Mouse (Mus musculus) lung, postnatal 4 days (tissue): ENCODE data around the gene Lmo1.
"Not testable (repeated sequence)": the region's sequence is repeated elsewhere in the genome, so short reads cannot be mapped to it uniquely, and the experiment has no call there.

ENCODE experiments used
- DNase-seq, 2 experiments: peaks; one replicate each; pipeline ENCODE4 v3.0.0; 2021

The Lmo1 gene

DNA sequence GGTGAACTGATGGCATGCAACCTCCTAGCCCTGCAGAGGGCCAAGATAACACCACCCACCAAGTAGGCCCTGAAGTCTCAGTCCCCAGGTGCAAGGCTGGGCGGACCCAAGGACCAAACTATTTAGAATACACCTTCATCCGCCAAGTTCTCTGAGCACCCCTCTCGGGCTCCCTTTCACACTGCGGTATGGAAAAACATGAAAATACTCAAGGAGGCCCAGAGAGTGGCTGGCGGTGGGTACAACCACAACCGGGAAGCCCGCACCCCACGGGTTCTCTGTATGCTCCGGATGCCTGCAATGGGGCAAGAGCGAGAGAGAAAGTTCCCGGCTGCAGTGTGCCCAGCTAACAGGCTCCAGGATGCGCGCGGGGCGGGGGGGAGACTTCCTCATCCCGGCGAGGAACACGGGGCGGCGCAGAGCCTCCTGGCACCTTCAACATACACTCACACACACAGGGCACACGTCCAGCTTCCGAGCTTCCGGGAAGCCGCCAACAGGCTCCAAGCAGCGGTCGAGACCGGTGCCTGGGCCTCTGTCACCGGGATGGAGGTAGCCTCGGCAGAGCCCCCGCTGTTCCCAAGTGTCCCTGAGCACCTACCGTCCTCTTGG is 564 bp downstream of the Lmo1 start:
- peak; percentile 40 to 61 for DNase-seq

DNA sequence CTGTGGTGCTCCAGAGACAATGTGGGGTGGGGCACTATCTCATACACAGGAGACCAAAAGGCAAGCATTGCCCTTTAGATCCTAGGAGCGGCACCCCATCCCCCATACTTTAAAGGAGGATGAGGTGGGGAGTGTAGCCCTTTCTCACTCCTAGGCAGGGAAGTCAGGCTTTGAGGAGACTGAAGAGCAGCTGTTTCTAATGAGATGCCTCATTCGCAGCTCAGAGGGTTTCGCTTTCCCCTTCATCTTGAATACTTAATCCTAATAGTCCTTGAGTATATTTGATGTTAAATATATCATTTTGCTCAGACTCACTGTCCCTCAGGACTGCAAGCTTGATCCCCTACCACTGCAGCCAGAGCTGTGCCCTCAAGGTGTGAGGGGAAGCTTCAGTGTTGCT is 3.1 kb downstream of the Lmo1 start:
- DNase-seq, result no peak

DNA sequence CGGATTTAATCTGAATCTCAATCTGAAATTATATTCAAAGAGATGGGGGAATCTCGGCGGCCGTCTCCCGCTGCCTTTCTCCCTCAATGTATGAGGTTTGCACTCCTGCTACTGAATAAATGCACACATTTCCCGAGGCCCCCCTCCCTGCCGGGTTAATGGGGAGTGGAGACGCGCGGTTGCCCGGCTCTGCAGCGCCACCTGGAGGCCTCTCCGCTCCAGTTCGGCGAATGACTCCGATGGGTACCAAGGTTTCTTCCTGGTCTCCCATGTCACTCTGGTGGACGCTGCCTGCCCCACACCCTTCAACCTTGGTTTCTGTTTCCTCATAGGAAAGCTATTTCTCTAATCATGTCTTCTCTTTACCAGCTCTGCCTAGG is 4.6 kb downstream of the Lmo1 start:
- DNase-seq, result peak; percentile 74 to 86

DNA sequence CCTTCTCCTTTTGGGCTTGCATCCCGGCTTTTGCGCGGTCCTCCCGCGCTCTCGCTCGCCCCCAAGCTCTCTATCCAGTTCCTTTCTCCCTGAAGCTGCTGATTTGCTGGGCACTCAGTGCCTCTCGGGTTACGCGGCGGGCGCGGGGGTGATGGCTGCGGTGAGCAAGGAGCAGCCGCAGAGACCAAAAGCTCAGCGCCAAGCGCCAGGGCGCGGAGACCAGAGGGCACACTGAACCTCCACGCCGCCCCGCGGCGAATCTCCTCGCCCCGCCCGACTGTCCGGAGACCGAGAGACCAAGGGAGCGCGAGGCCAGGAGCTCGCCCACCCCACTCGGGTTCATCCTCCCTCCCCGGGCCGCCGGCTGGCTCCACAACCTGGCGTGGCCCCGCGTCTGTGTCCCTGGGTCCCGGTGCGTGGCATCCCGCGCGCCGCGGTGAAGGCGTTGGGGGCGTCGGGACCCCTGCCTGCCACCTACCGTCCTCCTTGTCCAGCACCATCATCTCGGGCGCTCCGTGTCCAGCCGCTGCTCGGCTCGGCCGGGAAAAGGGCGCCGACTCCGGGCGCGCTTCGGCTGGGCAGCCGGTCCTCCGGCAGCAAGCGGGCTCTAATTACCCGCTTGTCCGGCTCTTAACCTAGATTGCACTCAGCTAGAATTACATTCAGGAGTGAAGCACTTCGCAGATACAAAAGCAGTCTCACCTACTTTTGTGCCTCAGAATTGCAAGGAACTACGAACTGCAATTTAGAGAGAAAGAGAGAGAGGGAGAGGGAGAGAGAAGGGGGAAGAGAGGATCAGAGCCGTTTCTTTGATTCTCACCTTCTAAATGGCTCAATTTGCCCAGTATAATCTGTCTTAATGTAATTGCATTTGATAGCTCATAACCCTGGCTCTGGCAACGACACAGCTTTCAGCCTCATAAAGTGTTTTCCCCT is 5.2 kb downstream of the Lmo1 start:
- peak in 1 of 2 experiments; percentile 18 for DNase-seq

DNA sequence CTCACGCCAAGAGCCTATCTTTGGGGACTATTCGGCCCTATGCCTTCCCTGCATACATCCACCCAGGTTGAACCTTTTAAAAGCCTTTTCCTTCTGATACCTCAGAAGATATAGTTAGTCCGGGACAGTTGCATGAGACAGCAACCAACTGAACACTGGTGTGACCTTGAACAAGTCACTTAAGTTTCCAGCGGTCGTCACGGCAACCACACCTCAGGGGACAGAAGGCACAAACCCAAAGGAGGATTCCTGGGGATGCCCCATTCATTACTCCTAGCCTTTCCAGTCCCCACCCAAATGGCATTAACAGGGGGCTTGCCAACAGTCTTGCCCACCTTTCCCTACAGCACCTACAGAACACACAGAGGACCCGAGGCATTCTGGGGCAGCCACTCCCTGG is 6.3 kb downstream of the Lmo1 start:
- DNase-seq, result no peak

DNA sequence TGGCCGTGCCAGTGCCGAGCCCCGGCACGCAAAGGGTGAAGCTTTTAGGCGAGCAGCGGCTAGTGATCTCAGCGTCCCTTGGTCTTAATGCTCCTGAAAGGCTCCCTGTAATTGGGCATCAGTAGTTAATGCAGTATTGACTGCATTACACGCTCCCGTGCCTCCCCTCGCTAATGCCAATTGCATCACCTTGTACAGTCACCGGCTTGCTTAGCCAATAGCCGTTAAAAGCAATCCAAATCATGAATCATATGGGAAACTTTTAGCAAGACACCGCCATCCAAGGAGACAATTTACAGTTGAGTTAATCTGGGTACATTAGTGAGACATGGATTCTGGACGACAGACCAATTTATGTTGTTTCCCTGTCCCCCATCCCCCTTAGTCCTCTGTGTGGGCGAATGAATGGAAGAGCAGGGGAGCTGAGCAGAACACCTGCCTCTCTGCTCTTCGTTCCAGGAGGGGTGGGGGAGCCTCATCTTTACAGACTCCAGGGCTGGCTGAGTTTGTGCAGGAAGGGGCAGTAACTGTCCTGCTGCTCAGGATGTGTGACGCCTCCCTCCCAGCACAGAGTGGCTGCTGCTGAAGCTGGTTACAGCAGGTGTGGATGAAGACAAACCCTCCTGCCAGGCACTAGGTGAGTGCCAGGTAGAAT is 8.9 kb downstream of the Lmo1 start:
- no peak for DNase-seq

DNA sequence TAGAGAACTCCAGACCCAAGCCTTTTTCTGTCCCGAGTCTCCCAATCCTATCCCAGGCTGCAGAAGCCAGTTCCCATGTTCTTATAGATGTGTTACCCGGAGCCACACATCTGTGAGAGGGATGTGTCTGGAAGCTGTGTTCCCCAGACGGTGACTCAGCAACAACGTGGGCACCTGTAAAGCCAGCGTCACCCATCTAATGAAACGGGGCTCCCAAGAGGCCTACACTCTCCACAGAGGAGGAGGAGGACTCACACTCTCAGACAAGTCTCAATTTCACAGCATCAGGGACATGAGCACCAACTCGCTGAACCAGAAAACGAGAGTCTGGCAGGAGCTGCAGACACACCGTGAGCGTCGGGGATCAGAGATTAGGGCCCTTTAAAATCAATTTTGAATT is 20.7 kb downstream of the Lmo1 start:
- no peak for DNase-seq

DNA sequence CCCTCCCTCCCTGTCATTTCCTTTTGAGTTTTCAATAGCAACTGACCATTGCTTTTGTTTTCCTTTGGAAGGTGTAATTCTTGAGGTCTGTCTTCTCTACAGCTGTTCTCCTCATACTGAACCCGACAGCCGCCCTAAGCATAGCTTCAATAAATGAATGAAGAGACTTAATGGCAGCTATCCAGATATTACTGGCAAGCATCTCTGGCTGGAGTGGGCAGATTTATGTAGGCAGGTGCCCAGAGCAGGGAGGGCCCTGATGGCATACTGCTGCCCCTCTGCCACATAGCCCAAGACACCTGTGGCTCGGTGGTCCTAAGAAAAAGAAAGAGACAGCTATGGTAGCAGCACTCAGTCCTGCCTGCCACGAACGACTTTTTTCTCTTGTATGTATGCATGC is 21.5 kb downstream of the Lmo1 start:
- DNase-seq, result no peak

DNA sequence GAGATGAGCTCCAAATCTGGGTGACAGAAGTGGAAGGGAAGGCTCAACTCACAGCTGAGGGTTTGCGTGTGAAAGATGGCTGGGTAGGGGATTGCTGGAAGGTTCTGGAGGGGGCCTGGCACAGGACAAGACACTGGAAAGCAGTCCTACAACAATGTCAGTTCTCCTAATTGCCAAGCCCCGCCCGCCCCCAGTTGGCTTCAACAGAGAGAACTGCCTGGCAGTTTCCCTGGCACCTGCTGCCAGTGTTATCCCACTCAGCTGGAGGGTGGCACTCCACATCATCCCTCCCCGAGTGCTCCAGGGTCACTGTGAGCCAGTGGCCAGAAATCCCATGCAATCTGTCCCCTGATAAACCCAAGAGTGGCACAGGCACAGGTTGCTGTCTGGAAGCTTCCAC is 23.9 kb downstream of the Lmo1 start:
- no peak for DNase-seq

DNA sequence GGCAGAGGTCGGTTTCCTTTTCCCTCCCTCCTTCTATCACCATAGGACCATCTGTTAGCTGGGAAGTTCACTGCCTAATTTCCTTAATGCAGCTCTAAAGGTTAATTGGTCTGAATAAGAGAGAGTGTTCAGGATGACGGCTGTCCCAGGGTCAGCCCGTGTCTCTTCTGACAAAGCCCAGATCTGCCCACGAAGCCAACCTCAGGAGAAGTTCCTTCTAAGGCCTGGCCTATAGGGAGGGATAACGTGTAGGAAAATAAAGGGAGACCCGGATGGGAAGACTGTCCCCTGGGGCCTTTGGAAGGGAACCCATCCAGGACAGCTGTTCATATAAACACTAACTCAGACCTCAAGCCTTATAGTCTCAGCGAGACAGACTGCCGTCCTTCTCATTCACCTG is 29.8 kb downstream of the Lmo1 start:
- DNase-seq, result no peak

DNA sequence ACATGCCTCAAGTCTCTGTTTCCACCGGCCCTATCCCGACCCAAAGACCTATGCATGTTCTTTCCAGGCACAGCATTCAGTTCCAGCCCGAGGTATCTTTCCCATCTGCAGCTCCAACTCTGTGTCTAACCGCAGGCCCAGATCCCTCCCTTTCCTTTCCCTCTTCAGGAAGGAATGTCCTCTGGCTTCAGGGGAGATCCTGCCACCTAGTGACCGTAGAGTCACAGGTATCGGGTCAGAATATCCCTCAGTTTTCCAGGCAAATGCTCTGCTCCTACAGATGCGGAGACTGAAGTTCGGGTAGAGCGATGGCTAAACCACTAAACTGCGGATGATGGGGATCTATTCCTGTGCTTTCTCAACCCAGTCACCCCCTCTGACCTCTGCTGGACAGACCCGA is 30.3 kb downstream of the Lmo1 start:
- no peak for DNase-seq

DNA sequence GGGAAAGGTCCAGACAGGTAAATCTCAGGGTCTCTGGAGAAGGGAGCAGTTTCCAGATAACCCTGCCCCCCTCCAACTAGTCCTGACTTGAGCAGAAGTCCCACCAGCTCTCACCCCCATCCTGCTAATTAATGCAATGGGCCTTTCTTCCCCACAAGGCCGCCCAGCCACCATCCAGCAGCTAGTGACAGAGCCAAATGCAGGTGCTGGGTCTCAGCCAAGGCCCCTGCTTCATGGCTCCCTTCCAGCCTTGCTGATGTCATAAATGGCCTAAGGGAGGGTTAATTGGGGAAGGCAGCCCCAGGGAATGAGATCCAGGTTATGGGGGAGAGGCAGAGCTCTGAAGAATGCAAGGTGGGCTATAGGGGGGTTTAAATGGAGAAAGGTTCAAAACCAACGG is 32.4 kb downstream of the Lmo1 start:
- no peak for DNase-seq

DNA sequence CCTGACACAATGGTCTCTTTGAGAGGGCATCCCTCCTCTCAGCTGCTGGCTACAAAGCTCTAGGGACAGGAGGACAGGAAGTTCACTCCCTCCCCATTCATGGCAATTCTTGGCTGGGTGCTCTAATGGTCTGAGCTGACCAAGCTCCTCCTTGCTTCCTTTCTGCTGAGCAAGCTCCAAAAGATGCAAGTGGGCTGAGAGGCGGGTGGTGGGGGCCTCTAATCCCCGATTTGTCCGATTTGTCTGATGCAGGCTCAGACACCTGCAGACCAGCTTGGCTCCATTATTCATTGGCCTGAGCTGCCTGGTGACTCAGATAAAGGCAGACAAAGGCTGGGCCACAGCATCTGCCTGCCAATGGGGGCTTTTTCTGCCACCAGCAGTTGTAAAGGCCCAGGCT is 33.3 kb downstream of the Lmo1 start:
- no peak for DNase-seq

DNA sequence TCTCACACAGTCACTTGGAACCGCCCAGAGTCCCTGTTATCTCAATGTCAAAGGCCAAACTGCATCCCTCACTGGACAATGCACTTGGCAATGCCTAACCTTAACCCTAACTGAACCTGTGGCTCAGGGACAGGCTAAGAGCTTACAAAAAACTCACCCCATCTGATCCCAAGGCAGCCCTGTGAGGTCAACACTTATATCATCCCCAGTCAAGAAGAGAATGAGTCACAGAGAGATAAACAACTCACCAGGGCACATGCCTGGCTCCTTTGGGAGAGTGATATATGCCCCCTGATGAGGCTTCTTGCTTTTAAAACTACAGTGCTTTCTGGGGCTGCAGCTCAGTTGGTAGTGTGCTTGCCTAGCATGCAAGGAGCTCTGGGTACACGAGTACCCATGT is 34.0 kb downstream of the Lmo1 start:
- no peak for DNase-seq

DNA sequence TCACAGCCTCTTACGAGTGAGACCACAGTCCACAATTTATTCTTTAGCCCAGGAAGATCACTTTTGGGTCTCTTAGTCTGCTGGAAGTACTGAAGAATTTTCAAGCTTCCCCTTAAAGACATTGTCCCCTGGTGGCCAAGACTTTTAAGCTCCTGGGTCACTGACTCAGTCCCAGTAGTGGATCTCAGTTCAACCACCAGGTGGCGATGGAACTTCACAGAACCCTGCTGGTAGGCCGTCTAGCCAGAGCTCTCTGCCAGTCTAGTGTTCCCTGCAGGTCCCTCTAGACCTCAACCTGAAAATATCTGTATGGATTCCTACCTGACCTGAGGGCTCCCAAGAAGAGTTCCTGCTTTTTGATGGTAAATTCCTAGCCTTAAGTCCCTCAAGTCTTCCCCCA is 35.6 kb downstream of the Lmo1 start:
- DNase-seq, result peak; percentile 75 to 86

DNA sequence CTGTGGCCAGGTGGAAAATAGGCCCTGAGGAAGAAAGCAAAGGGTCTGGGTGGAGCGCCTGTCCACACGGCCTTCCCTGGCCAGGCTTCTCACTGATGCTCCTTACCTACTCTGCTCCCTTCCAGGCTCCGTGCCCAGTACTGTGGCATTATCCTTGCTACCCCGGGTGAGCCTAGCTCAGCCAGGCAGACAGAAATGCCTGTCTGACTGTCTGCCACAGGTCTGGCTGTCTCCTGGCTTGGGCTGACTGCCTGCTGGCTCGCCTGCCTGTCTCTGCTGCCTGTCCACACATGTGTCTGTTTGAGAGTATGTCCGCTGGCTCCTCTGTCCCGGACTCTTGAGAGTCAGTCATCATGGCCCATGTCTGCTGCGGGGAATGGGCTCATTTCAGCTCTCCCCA is 37.6 kb downstream of the Lmo1 start:
- no peak for DNase-seq

DNA sequence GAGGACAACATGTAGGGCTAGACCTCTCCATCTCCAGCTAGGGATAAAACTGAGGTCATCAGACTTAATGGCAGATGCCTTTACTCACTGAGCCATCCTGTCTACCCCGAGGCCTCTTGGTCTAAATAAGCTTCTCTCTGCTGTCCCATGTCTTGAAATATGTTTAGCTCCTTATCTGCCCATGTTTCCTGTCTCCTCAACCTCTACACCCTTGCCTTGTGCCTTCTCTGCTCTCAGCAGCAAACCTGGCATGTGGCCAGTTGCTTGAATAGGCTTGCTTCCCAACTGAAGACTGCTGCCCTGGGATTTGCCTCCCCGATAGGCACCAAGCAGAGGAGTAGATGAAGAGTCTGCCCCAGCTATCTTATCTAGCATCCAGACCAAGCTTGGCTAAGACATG is 43.4 kb downstream of the Lmo1 start:
- no peak for DNase-seq

DNA sequence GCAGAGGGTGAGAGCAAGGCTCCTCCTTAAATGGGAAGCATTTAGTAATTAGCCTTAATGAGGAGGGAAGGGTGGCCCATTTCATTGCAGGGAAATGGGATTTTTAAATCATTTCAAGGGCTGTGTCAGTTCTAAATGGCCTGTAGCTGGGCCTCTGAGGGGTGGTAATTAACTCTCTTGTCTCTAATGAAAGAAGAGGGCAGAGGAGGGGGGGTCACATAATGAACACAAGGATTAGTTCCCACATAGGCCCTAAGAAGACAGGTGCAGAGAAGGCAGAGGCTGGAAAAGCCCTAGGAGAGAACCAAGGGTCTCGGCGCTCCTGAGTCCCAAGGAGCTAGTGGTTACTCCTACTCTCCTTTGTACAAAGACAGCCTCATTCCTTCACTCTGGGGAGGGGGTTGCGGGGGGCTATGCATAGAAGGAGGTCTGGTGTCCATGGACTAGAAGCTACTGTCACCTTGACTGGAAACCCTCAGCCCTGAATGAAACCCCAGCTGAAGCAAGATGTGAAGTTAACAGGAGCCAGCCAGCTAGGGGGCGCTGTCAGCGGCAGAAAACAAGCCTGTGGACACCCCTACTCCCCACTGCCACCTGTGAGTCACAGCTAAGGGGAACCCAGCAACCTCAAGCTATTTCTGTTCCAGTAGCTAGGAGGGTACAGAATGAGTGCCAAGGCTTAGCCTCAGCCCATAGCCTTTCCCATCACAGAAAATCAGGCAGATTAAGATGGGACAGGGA is 44.9 kb downstream of the Lmo1 start:
- DNase-seq, result no peak

DNA sequence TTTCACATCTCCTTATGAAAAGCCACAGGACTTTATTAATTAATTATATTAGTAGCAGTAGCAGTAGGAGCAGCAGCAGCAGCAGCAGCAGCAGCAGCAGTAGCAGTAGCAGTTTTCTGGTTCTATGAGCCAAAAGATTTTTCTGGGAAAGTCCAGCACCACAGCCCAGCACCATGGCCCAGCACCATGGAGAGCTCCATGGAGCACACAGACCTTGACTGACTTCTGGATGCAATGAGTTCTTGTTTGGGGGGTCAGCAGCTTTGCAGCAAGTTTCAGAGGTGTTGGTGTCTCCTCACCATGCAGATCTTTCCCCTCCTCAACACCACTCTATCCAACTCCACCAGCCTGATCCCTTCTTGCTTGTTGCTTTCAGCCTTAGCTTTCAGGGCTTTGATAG is 45.6 kb downstream of the Lmo1 start:
- no peak for DNase-seq

DNA sequence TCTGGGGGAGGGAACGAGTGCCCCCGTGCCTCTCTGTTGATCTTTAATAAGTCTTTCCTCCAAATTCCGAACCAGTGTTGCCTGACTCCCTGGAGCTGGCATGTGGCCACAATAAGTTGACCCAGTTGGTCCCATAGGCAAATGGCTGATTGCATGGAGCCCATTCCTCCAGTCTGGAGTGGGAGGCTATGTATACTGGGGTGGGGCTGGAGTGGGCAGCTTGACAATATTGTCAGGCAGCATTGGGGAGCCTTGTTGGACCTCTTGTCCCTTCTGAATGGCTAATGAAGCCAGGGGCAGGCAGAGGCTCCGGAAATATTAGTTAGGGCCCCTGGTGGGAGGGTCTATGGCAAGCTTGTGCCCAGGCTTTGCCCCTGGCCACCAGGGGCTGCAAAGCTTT is 59.1 kb downstream of the Lmo1 start:
- no peak for DNase-seq

DNA sequence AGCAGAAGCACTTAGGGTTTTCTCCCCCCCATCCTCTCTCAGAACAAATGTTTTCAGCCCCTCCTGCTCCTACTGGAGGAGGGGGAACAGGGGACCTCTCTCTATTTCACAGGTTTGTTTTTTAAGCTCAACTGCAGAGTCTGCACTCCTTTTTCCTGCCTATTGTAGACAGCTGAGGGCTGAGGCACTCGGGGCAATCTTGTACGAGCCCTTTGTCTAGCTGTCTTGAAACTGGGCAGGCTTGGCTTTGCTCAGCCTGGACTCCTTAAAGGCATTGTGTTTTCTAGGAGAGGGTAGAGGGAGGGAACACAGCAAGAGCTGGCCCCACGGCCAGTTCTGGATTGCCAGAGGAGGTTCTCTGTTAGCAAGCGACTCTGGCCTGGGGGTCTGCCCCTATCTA is 59.5 kb downstream of the Lmo1 start:
- not testable (repeated sequence) for DNase-seq

DNA sequence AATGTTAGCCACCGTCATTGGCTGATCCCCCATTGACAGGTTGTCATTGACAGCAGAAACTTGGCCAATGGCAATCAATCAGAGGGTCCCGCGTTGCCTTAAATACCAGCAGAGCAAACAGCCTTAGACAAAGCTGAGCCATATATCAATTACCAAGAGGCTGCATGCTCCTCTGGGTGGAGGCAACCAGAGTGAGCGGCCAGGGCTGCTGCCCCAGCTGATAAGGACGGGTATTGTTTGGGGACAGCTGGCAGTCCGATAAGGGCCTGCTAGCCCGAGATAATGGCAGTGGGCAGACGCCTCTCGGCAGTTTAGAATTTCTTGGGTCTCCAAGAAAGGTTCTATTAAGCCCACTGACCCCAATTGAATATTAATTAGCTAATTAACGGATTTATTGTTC is 60.1 kb downstream of the Lmo1 start:
- DNase-seq, result no peak

DNA sequence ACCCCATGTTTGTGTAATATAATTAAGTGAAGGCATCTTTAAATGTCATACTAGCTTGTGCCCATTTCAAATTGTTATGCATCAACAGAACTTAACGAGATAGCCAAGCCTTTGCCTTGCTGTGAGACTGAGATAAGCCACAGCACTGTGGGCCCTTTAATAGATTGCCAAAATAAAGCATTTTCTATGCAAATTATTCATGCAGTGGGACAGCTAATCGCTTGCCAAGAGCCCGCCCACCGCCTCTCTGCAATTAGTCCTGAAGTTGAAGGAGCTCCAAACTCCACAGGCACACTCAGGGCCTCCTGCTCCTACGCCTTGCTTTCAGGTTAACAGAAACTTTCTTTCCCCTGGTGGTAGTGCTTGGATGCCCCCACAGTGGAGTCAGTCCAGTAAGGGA is 64.0 kb downstream of the Lmo1 start:
- no peak for DNase-seq
